Mouse (Mus musculus): ENCODE measurements around the gene Slc2a4. TPM values are rescaled to one million over a fixed set of nuclear protein-coding genes. Genes with fewer than 3 reads are reported as not detected.
"Not testable (repeated sequence)": the region's sequence is repeated elsewhere in the genome, so short reads cannot be mapped to it uniquely, and the experiment has no call there.

Gene Slc2a4
- polyA plus RNA-seq, 1 experiment from 2014 or later, result 25.9 TPM

- H3K4me3 ChIP-seq, result no peak overlapping the region
- H3K36me3 ChIP-seq, result peaks cover 47% of the 10 kb centered on the region
- no peak overlapping the region for H3K9ac ChIP-seq
- WGBS, result 85% methylated on average over 5 of the region's 5 CpGs
- no peak overlapping the region for H3K27ac ChIP-seq (ENCODE audit: poor library complexity, severe bottlenecking)
- H3K4me1 ChIP-seq (replicated peaks), result peaks cover 49% of the 10 kb centered on the region
- H3K9me3 ChIP-seq (replicated peaks), result no peaks in the 10 kb centered on the region
- H3K4me2 ChIP-seq, result no peak overlapping the region
- H3K27me3 ChIP-seq (replicated peaks), result no peaks in the 10 kb centered on the region
- ATAC-seq (ENCODE audit: insufficient number of reproducible peaks, low FRiP score), result no peak
Measured at GRCm38 (mm10) chr11:69918118-69918517, 29.9 kb downstream of the Slc2a4 start.

DNA sequence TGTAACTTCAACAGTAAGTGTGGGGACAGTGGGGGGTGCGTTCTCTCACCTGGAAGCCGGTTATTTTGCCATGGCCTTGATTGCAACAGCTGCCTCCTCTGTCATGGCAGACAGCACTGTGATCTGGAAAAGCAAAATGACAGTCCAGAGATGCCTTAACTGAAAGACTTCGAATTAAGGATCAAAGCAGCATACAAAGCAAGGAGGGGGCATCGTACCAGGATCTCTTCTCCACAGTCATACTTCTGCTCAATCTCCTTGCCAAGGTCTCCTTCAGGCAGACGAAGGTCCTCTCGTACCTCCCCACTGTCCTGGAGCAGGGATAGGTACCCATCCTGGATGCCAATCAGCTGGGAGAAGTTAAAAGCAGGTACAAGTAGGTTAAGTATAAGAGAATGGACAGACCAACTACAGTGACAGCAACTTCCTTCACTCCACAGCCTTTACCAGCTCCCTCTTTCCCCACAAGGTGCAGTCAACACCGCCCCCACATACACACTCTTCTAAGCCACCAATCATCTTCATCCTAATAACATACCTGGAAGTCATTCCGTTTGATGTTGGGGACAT lies 30.5 kb downstream of the Slc2a4 start:
- Histone ChIP-seq H3K4me3 (no peak overlapping the region), H3K9ac (no peak overlapping the region), H3K27me3 (replicated peaks) (no peaks in the 10 kb centered on the region)

DNA sequence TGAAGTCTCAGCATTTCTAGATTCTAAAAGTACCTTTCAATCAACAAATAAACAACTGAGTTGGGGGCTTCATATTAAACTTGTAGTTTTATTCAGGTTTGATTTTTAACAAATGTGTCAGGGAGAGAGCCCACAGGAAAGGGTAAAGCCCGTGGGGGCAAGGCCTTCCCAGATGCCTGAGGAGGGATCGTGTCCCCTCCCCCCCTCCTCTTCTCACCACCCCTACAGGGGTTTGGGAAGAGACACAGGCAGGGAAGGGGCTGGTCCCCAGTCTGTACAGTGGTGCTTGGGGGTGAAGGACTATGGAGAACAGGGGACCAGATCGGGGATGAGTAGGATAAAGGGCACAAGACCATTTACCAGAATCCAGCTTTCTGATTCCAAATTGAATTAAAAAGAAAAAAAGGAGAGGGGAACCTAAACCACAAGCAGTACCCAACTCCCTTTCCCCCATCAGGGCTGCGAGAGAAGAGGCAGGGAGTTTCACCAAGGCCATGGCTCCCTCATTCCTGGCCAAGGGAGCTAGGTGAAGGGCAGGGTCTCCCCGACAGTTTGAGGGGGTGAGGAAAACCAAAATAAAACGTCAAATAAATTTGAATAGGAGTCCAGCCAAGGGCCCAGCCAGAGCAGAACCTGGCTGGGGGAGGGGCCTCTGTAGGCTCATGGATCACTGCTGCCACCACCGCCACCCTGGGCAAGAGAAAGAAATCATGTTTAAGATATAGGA lies 31.2 kb downstream of the Slc2a4 start:
- Histone ChIP-seq H3K4me2 (0 out of 2 replicates have a peak overlapping the region, but pooled peaks have one; percentile 98), H3K4me1 (replicated peaks) (peaks cover 47% of the 10 kb centered on the region), H3K36me3 (peaks cover 60% of the 10 kb centered on the region)
- H3K27me3 ChIP-seq (replicated peaks); H3K4me3 ChIP-seq; H3K9ac ChIP-seq; H3K27ac ChIP-seq (ENCODE audit: poor library complexity, severe bottlenecking); ATAC-seq (ENCODE audit: insufficient number of reproducible peaks, low FRiP score); H3K9me3 ChIP-seq (replicated peaks): not testable (repeated sequence)
- WGBS, result 54% methylated on average over 7 of the region's 7 CpGs

More for the DNA sequence above, 30.5 kb downstream of the Slc2a4 start:
- Histone ChIP-seq H3K4me1 (replicated peaks) (peaks cover 51% of the 10 kb centered on the region), H3K36me3 (peaks cover 54% of the 10 kb centered on the region), H3K27ac (ENCODE audit: poor library complexity, severe bottlenecking) (no peak overlapping the region), H3K4me2 (no peak overlapping the region), H3K9me3 (replicated peaks) (no peaks in the 10 kb centered on the region)
- ATAC-seq (ENCODE audit: insufficient number of reproducible peaks, low FRiP score), result no peak
- WGBS, result 83% methylated on average over 8 of the region's 8 CpGs

DNA sequence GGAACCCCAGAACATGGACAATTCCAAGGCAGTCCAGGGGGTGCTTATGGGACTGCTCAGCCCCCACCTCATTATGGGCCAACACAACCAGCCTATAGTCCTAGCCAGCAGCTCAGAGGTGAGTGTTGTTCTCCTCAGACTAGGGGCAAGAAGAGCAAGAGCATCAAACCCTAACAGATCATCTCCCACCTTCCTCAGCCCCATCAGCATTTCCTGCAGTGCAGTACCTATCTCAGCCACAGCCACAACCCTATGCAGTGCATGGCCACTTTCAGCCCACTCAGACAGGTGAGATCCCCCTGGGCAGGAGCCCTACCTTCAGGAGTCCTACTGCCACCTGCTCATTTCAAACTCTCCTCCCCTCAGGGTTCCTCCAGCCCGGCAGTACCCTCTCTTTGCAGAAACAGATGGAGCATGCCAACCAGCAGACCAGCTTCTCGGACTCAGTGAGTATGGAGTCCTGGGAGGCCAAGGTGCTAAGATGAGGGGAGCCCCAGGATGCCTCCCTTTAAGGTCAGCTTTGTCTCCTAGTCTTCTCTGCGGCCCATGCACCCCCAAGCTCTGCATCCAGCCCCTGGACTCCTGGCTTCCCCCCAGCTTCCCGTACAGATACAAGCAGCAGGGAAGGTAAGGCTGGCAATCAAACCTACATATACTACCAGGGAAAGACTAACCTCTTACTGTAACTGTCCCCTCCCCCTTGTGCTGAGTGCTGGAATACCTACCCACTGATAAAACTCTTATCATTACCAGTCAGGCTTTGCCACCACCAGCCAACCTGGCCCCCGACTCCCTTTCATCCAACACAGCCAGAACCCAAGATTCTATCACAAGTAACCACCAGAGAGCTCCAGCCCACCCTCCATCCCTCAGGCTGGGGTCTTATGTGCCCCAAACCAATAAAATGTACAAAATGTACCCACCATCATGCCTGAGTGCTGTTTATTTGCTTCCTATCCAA lies 32.0 kb downstream of the Slc2a4 start:
- Histone ChIP-seq H3K4me1 (replicated peaks) (peaks cover 47% of the 10 kb centered on the region), H3K4me3 (peak overlapping the region; percentile 92), H3K27ac (ENCODE audit: poor library complexity, severe bottlenecking) (peak overlapping the region; percentile 6; the same call in 1 of the 2 replicates), H3K27me3 (replicated peaks) (no peaks in the 10 kb centered on the region), H3K9me3 (replicated peaks) (no peaks in the 10 kb centered on the region), H3K4me2 (peak overlapping the region; percentile 98), H3K9ac (0 out of 2 replicates have a peak overlapping the region, but pooled peaks have one; percentile 3), H3K36me3 (peaks cover 69% of the 10 kb centered on the region)
- WGBS, result 53% methylated on average over 5 of the region's 5 CpGs
- peak; percentile 23; the same call in 1 of the 2 replicates for ATAC-seq (ENCODE audit: insufficient number of reproducible peaks, low FRiP score)

- H3K4me1 ChIP-seq (replicated peaks), result peaks cover 47% of the 10 kb centered on the region
- ATAC-seq (ENCODE audit: insufficient number of reproducible peaks, low FRiP score), result no peak
- H3K27ac ChIP-seq (ENCODE audit: poor library complexity, severe bottlenecking), result no peak overlapping the region
- peaks cover 79% of the 10 kb centered on the region for H3K36me3 ChIP-seq
- H3K9me3 ChIP-seq (replicated peaks), result no peaks in the 10 kb centered on the region
- no peaks in the 10 kb centered on the region for H3K27me3 ChIP-seq (replicated peaks)
- WGBS, result 34% methylated on average over 9 of the region's 9 CpGs
- H3K4me2 ChIP-seq, result peak overlapping the region; percentile 98
- H3K9ac ChIP-seq, result peak overlapping the region; percentile 93
- peak overlapping the region; percentile 92 for H3K4me3 ChIP-seq
Measured at GRCm38 (mm10) chr11:69914917-69915430, 33.0 kb downstream of the Slc2a4 start.

GRCm38 (mm10) chr11:69914372-69914764 lies 33.6 kb downstream of the Slc2a4 start:
- Histone ChIP-seq H3K36me3 (peaks cover 85% of the 10 kb centered on the region), H3K4me1 (replicated peaks) (peaks cover 43% of the 10 kb centered on the region), H3K9ac (peak overlapping the region; percentile 93), H3K4me2 (peak overlapping the region; percentile 98), H3K4me3 (peak overlapping the region; percentile 92), H3K27me3 (replicated peaks) (no peaks in the 10 kb centered on the region), H3K9me3 (replicated peaks) (no peaks in the 10 kb centered on the region), H3K27ac (ENCODE audit: poor library complexity, severe bottlenecking) (peak overlapping the region; percentile 84)
- no peak for ATAC-seq (ENCODE audit: insufficient number of reproducible peaks, low FRiP score)
- 2% methylated on average over 17 of the region's 17 CpGs for WGBS

DNA sequence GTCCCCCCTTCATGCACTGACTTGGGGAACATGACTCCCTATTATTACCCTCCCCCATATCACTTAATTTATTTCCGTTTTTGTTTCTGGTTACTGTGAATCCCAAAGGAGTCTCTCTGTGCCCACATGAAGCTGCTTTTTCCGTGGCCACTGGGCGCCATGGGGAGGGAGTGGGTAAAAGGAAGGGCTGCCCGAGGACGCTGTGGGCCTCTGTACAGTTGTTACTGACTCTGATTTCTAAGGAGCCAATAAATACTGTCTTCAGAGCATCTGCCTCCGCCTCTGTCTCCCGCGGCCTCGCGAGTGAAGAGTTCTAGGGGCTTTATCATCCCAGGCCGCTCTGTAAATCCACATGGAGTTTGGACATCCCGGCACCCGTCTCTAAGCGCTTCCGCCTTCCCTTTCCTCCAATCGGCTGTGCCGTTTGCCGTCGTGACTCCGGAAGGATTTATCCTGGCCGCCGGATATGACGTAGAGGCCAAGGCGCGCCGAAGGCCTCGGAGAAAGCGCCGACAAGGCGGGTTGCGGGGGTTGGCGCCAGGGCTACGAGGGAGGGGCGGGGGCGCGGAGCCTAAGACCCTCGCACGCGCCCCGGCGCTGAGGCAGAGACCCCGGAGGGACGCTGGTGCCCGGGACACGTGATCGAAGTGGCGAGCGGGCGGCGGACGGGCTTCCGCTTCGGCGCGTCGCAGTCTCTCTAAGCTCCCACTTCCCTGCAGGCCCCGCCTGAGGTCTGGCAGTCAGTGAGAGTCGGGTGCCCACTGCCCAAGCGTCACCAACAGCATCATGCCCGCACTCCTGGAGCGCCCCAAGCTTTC lies 34.2 kb downstream of the Slc2a4 start, which contains the start of gene Gps2:
Gene Gps2 (plus strand): TSS at position 335 of the 818 bp plus-strand sequence.
- H3K27me3 ChIP-seq (replicated peaks), result no peaks in the 10 kb centered on the region
- ATAC-seq (ENCODE audit: insufficient number of reproducible peaks, low FRiP score), result peak; percentile 88
- peak within 1 kb of the TSS; percentile 84 for H3K27ac ChIP-seq (ENCODE audit: poor library complexity, severe bottlenecking)
- H3K9ac ChIP-seq, result peak within 1 kb of the TSS; percentile 93
- 1% methylated on average over 61 of the region's 61 CpGs for WGBS
- H3K4me1 ChIP-seq (replicated peaks), result peaks cover 37% of the 10 kb centered on the region
- no peaks in the 10 kb centered on the region for H3K9me3 ChIP-seq (replicated peaks)
- H3K4me2 ChIP-seq, result peak within 1 kb of the TSS; percentile 98
- H3K4me3 ChIP-seq, result peak within 1 kb of the TSS; percentile 92
- peaks cover 86% of the 10 kb centered on the region for H3K36me3 ChIP-seq

- Histone ChIP-seq H3K9ac (peak overlapping the region; percentile 93), H3K4me3 (peak overlapping the region; percentile 92), H3K4me2 (peak overlapping the region; percentile 98), H3K36me3 (peaks cover 86% of the 10 kb centered on the region), H3K27ac (ENCODE audit: poor library complexity, severe bottlenecking) (0 out of 2 replicates have a peak overlapping the region, but pooled peaks have one; percentile 84), H3K4me1 (replicated peaks) (peaks cover 30% of the 10 kb centered on the region), H3K9me3 (replicated peaks) (no peaks in the 10 kb centered on the region), H3K27me3 (replicated peaks) (no peaks in the 10 kb centered on the region)
- ATAC-seq (ENCODE audit: insufficient number of reproducible peaks, low FRiP score), result no peak
- WGBS, result 75% methylated on average over 15 of the region's 15 CpGs
Measured at GRCm38 (mm10) chr11:69912716-69913530, 35.1 kb downstream of the Slc2a4 start.

DNA sequence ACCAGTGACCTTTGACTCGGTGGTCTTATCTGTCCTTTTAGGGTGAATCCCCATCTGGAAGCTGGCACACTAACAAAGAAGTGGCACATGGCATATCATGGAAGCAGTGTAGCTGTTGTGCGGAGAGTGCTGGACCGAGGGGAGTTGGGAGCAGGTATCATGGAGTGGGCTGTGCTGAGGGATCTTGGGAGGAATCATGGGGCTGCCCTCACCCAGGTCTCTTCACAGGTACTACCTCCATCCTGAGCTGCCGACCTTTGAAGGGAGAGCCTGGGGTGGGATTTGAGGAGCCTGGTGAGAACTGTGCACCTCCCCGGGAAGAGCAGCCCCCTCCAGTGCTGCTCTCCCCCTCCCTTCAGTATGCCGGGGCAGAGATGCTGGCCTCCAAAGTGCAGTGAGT lies 36.3 kb downstream of the Slc2a4 start:
- Histone ChIP-seq H3K36me3 (peaks cover 86% of the 10 kb centered on the region), H3K4me3 (no peak overlapping the region), H3K27ac (ENCODE audit: poor library complexity, severe bottlenecking) (no peak overlapping the region), H3K4me1 (replicated peaks) (peaks cover 30% of the 10 kb centered on the region), H3K27me3 (replicated peaks) (no peaks in the 10 kb centered on the region), H3K4me2 (no peak overlapping the region), H3K9ac (no peak overlapping the region), H3K9me3 (replicated peaks) (no peaks in the 10 kb centered on the region)
- 88% methylated on average over 6 of the region's 6 CpGs for WGBS
- ATAC-seq (ENCODE audit: insufficient number of reproducible peaks, low FRiP score), result no peak

All from heart, embryonic 12.5 days (tissue).